Mouse (Mus musculus) cerebellum, adult 2 months (tissue): ENCODE results near the gene Mark1. TPM values are rescaled to one million over a fixed set of nuclear protein-coding genes. Genes with fewer than 3 reads are reported as not detected.
A peak's percentile ranks its signal among the peaks of the same experiment; 100 is the strongest.

ENCODE experiments used
- DNase-seq, 2 experiments: peaks; one replicate each; pipeline ENCODE4 v3.0.0; 2021
- H3K27ac ChIP-seq: fragments of 200-500 bp; 2 replicates; pipeline ENCODE4 v1.5.1; 2012; ENCODE audit warnings: low read length, control low read depth, inconsistent platforms; ENCODE audit not compliant: insufficient read depth
- H3K27me3 ChIP-seq: fragments of 200-500 bp; 2 replicates; pipeline ENCODE4 v1.6.1; 2012; ENCODE audit warnings: inconsistent platforms, mild to moderate bottlenecking, low read length, moderate library complexity; ENCODE audit not compliant: control insufficient read depth, insufficient read depth
- H3K4me1 ChIP-seq: fragments of 200-500 bp; 2 replicates; pipeline ENCODE4 v1.6.1; 2011; ENCODE audit warnings: low read length; ENCODE audit not compliant: control insufficient read depth, insufficient read depth
- H3K4me3 ChIP-seq: fragments of 200-500 bp; replicated peaks from 2 replicates; pipeline ENCODE3; 2011; ENCODE audit warnings: mild to moderate bottlenecking, low read depth, low read length, control low read depth; ENCODE audit not compliant: insufficient read depth
- CTCF ChIP-seq: fragments of 200-500 bp; IDR thresholded peaks from 2 replicates; pipeline ENCODE4 v1.5.1; 2011; ENCODE audit warnings: low read depth, mild to moderate bottlenecking, control low read depth, low read length, moderate library complexity, borderline replicate concordance; ENCODE audit not compliant: insufficient read depth
- POLR2A ChIP-seq: fragments of 200-500 bp; IDR thresholded peaks from 2 replicates; pipeline ENCODE4 v1.6.1; 2011; ENCODE audit warnings: low read length, control low read depth, borderline replicate concordance; ENCODE audit not compliant: insufficient read depth
- WGBS: fragments of 180-500 bp; shearing (Covaris S2); methylation state at CpG from one replicate; pipeline ENCODE4 v1.1.7; 2018; 5-methylcytosine and 5-hydroxymethylcytosine counted together
- polyA plus RNA-seq: library from polyadenylated mRNA; depleted of rRNA; stranded (reverse); fragments of >200 nt; gene quantifications from 2 replicates; pipeline ENCODE4 v1.2.3, GENCODE M21; 2012

The Mark1 gene
- polyA plus RNA-seq, 1 experiment: 32.2 TPM

- H3K27me3 ChIP-seq: no peaks in the 10 kb centered on the region
- H3K4me1 ChIP-seq: peaks cover 3% of the 10 kb centered on the region
- TF ChIP-seq POLR2A (no peak), CTCF (no peak)
- H3K27ac ChIP-seq: no peak overlapping the region
- WGBS: 81% methylated on average over 12 of the region's 12 CpGs
- no peak for DNase-seq
- H3K4me3 ChIP-seq: no peak overlapping the region
Observed at GRCm38 (mm10) chr1:184905904-184906745, 93.2 kb downstream of the Mark1 start.

- H3K4me3 ChIP-seq: no peak overlapping the region
- H3K27me3 ChIP-seq: no peaks in the 10 kb centered on the region
- no peak for TF ChIP-seq CTCF
- TF ChIP-seq POLR2A: no peak
- 30% methylated on average over 19 of the region's 19 CpGs for WGBS
- H3K27ac ChIP-seq: no peak overlapping the region
- DNase-seq: peak; percentile 40 to 64
- peaks cover 3% of the 10 kb centered on the region for H3K4me1 ChIP-seq
Observed at GRCm38 (mm10) chr1:184905371-184905770, 94.0 kb downstream of the Mark1 start.

GRCm38 (mm10) chr1:184903697-184904096 lies 95.7 kb downstream of the Mark1 start:
- peaks cover 3% of the 10 kb centered on the region for H3K4me1 ChIP-seq
- no peak overlapping the region for H3K27ac ChIP-seq
- H3K4me3 ChIP-seq: no peak overlapping the region
- no peaks in the 10 kb centered on the region for H3K27me3 ChIP-seq
- 93% methylated on average over 7 of the region's 7 CpGs for WGBS
- TF ChIP-seq CTCF: no peak
- TF ChIP-seq POLR2A: no peak
- DNase-seq: no peak

GRCm38 (mm10) chr1:184902886-184903285 lies 96.5 kb downstream of the Mark1 start:
- no peak overlapping the region for H3K27ac ChIP-seq
- DNase-seq: no peak
- no peaks in the 10 kb centered on the region for H3K27me3 ChIP-seq
- no peak overlapping the region for H3K4me3 ChIP-seq
- peaks cover 3% of the 10 kb centered on the region for H3K4me1 ChIP-seq
- no peak for TF ChIP-seq CTCF
- no peak for TF ChIP-seq POLR2A
- 89% methylated on average over 7 of the region's 7 CpGs for WGBS

- WGBS: 87% methylated on average over 16 of the region's 16 CpGs
- TF ChIP-seq POLR2A (no peak), CTCF (no peak)
- H3K4me1 ChIP-seq: no peaks in the 10 kb centered on the region
- no peak overlapping the region for H3K4me3 ChIP-seq
- H3K27me3 ChIP-seq: no peaks in the 10 kb centered on the region; the same call in 1 of the 2 replicates
- no peak overlapping the region for H3K27ac ChIP-seq
- no peak for DNase-seq
Observed at GRCm38 (mm10) chr1:184897350-184897749, 102.0 kb downstream of the Mark1 start.

- H3K4me3 ChIP-seq: no peak overlapping the region
- no peak overlapping the region for H3K27ac ChIP-seq
- 75% methylated on average over 3 of the region's 3 CpGs for WGBS
- no peaks in the 10 kb centered on the region; the same call in 1 of the 2 replicates for H3K27me3 ChIP-seq
- no peak for DNase-seq
- TF ChIP-seq CTCF (no peak), POLR2A (no peak)
- H3K4me1 ChIP-seq: no peaks in the 10 kb centered on the region
Observed at GRCm38 (mm10) chr1:184891998-184892397, 107.4 kb downstream of the Mark1 start.

GRCm38 (mm10) chr1:184889454-184889853 lies 109.9 kb downstream of the Mark1 start:
- Histone ChIP-seq H3K27me3 (no peaks in the 10 kb centered on the region), H3K4me3 (no peak overlapping the region), H3K4me1 (no peaks in the 10 kb centered on the region), H3K27ac (no peak overlapping the region)
- 79% methylated on average over 6 of the region's 6 CpGs for WGBS
- no peak for DNase-seq
- TF ChIP-seq CTCF (no peak), POLR2A (no peak)

- H3K4me1 ChIP-seq: no peaks in the 10 kb centered on the region
- H3K27ac ChIP-seq: no peak overlapping the region
- H3K27me3 ChIP-seq: peaks cover 2% of the 10 kb centered on the region; the same call in 1 of the 2 replicates
- H3K4me3 ChIP-seq: no peak overlapping the region
- 80% methylated on average over 1 of the region's 1 CpGs for WGBS
- TF ChIP-seq CTCF: no peak
- TF ChIP-seq POLR2A: no peak
- no peak for DNase-seq
Observed at GRCm38 (mm10) chr1:184886160-184886559, 113.2 kb downstream of the Mark1 start.
